Mouse (Mus musculus): ENCODE results near the gene Fgfr2. TPM values are rescaled to one million over a fixed set of nuclear protein-coding genes. Genes with fewer than 3 reads are reported as not detected.

The Fgfr2 gene
- polyA plus RNA-seq, 1 experiment from 2014 or later, result 81.1 TPM

- ATAC-seq (ENCODE audit: low FRiP score), result peak; percentile 69; the same call in 1 of the 2 replicates
- peak overlapping the region; percentile 62; the same call in 1 of the 2 replicates for H3K27ac ChIP-seq
- no peak overlapping the region for H3K4me3 ChIP-seq
- no peaks in the 10 kb centered on the region for H3K36me3 ChIP-seq
- H3K9ac ChIP-seq, result no peak overlapping the region
- peaks cover 33% of the 10 kb centered on the region for H3K4me1 ChIP-seq
- WGBS, result 57% methylated on average over 24 of the region's 24 CpGs
- H3K4me2 ChIP-seq (replicated peaks), result no peak overlapping the region
- no peaks in the 10 kb centered on the region for H3K9me3 ChIP-seq (replicated peaks)
- H3K27me3 ChIP-seq, result peaks cover 31% of the 10 kb centered on the region
Observed at GRCm38 (mm10) chr7:131778271-131778985, 1344.7 kb downstream of the Fgfr2 start.

- peaks cover 33% of the 10 kb centered on the region for H3K27me3 ChIP-seq
Observed at GRCm38 (mm10) chr7:131777461-131778270, 1345.5 kb downstream of the Fgfr2 start.

GRCm38 (mm10) chr7:131776191-131776752, 1346.9 kb downstream of the Fgfr2 start:
- Histone ChIP-seq H3K27ac (no peak overlapping the region), H3K4me3 (no peak overlapping the region), H3K4me2 (replicated peaks) (no peak overlapping the region), H3K4me1 (peaks cover 33% of the 10 kb centered on the region), H3K36me3 (no peaks in the 10 kb centered on the region), H3K9me3 (replicated peaks) (no peaks in the 10 kb centered on the region), H3K27me3 (peaks cover 38% of the 10 kb centered on the region), H3K9ac (no peak overlapping the region)
- 46% methylated on average over 16 of the region's 16 CpGs for WGBS
- no peak for ATAC-seq (ENCODE audit: low FRiP score)

More at GRCm38 (mm10) chr7:131777461-131778270, 1345.5 kb downstream of the Fgfr2 start:
- no peaks in the 10 kb centered on the region for H3K9me3 ChIP-seq (replicated peaks)
- WGBS, result 31% methylated on average over 10 of the region's 10 CpGs
- H3K4me1 ChIP-seq, result peaks cover 33% of the 10 kb centered on the region
- H3K36me3 ChIP-seq, result no peaks in the 10 kb centered on the region
- peak overlapping the region; percentile 62 for H3K27ac ChIP-seq
- H3K4me2 ChIP-seq (replicated peaks), result no peak overlapping the region
- no peak overlapping the region for H3K4me3 ChIP-seq
- ATAC-seq (ENCODE audit: low FRiP score), result peak; percentile 77
- H3K9ac ChIP-seq, result no peak overlapping the region

DNA sequence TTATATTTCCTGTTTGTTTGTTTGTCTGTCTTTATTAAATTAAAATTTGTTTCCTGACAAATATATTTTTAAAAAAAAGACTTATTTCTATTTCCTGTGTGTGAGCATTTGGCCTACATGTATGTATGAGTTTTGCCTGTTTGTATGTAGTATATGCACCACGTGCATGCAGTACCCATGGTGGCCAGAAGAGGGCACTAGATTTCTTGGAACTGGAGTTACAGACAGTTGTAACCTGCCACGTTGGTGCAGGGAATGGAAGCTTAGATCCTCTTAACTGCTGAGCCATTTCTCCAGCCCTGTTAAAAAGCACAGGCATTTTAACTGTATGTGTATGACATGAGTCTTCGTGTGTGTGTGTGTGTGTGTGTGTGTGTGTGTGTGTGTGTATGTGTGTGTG, 1365.2 kb downstream of the Fgfr2 start:
- H3K4me3 ChIP-seq, result no peak overlapping the region
- H3K9me3 ChIP-seq (replicated peaks), result peaks cover 10% of the 10 kb centered on the region
- H3K36me3 ChIP-seq, result no peaks in the 10 kb centered on the region
- H3K27ac ChIP-seq, result no peak overlapping the region
- no peak overlapping the region for H3K4me2 ChIP-seq (replicated peaks)
- H3K4me1 ChIP-seq, result no peaks in the 10 kb centered on the region
- no peaks in the 10 kb centered on the region for H3K27me3 ChIP-seq
- no peak for ATAC-seq (ENCODE audit: low FRiP score)
- H3K9ac ChIP-seq, result no peak overlapping the region
- WGBS, result 90% methylated on average over 3 of the region's 3 CpGs

DNA sequence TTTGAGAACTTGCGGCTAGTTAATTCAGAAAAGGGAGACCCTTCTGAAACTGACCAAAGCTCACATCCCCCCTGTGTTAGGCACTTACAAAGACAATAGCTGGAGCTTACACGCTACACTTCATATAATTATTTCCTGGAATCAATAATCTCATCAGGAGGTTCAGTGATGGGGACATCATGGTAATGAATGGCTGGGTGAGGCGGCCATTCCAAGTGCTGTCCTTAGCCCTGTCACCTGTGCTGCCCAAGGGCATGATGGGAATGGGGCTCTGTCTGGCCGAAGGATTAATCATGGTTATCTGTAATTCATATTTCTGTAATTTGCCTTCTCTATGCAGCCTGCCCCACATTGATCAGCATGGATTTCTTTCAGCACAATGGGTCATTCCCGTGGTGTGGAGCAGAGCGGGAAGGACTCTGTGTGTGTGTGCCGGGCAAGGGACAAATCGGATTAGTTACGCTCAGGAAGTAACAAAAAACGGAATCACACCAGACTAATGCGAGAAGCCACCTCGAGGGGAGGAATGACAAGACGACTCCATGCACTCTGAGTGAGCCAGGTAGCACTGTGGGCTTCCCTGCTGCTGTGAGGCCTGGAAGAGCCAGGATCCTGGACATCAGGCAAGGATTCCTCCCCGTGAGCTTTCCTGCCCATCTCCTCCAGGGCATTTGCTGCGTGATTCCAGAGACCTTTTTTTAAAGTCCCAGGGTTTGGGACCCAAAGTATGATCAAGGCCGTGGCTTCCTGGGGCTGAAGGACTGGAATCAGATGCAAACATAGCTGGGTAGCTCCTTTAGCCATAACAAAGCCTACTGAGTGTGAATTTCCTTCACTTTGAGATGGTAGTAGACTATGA, 1375.8 kb downstream of the Fgfr2 start:
- Histone ChIP-seq H3K9ac (no peak overlapping the region), H3K9me3 (replicated peaks) (no peaks in the 10 kb centered on the region), H3K27me3 (peaks cover 55% of the 10 kb centered on the region), H3K36me3 (no peaks in the 10 kb centered on the region), H3K4me2 (replicated peaks) (peak overlapping the region; percentile 28), H3K4me3 (no peak overlapping the region), H3K27ac (no peak overlapping the region), H3K4me1 (peaks cover 18% of the 10 kb centered on the region)
- WGBS, result 30% methylated on average over 16 of the region's 16 CpGs
- peak; percentile 76 for ATAC-seq (ENCODE audit: low FRiP score)

- Histone ChIP-seq H3K27me3 (peaks cover 60% of the 10 kb centered on the region), H3K27ac (no peak overlapping the region), H3K4me2 (replicated peaks) (peak overlapping the region; percentile 28), H3K36me3 (no peaks in the 10 kb centered on the region), H3K9ac (no peak overlapping the region), H3K4me1 (peaks cover 18% of the 10 kb centered on the region), H3K9me3 (replicated peaks) (no peaks in the 10 kb centered on the region), H3K4me3 (no peak overlapping the region)
- peak; percentile 16; the same call in 1 of the 2 replicates for ATAC-seq (ENCODE audit: low FRiP score)
- WGBS, result 21% methylated on average over 9 of the region's 9 CpGs
Observed at GRCm38 (mm10) chr7:131746752-131747151, 1376.4 kb downstream of the Fgfr2 start.

DNA sequence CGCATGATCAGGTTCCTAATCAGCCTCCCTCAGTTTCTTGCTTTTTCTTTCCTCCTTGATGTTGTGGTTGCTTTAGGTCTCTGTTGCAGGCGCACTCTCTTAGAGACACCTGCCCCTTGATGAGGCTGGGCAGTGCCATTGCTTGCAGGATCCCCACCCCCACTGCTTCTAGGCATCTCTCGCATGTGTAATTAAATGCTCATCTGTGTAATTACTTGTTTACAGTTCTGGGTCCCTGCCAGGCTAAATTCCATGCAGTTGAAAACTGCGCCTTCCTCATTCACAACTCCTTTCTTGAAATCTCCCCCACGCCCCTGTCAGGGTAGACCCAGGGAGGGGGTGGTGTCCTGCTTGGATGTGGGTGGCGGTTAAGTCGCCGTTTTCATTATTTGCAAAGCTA, 1380.0 kb downstream of the Fgfr2 start:
- no peaks in the 10 kb centered on the region for H3K9me3 ChIP-seq (replicated peaks)
- H3K36me3 ChIP-seq, result no peaks in the 10 kb centered on the region
- H3K27ac ChIP-seq, result no peak overlapping the region
- H3K4me1 ChIP-seq, result peaks cover 18% of the 10 kb centered on the region
- peaks cover 36% of the 10 kb centered on the region for H3K27me3 ChIP-seq
- H3K4me2 ChIP-seq (replicated peaks), result no peak overlapping the region
- H3K9ac ChIP-seq, result no peak overlapping the region
- no peak for ATAC-seq (ENCODE audit: low FRiP score)
- 55% methylated on average over 8 of the region's 8 CpGs for WGBS
- no peak overlapping the region for H3K4me3 ChIP-seq

GRCm38 (mm10) chr7:131722783-131723575, 1400.2 kb downstream of the Fgfr2 start:
- ATAC-seq (ENCODE audit: low FRiP score), result 0 out of 2 replicates have a peak, but pooled peaks have one; percentile 16
- Histone ChIP-seq H3K4me2 (replicated peaks) (peak overlapping the region; percentile 21; the same call in 1 of the 2 replicates), H3K4me3 (no peak overlapping the region), H3K36me3 (no peaks in the 10 kb centered on the region), H3K27me3 (peaks cover 6% of the 10 kb centered on the region; the same call in 1 of the 2 replicates), H3K9me3 (replicated peaks) (no peaks in the 10 kb centered on the region), H3K4me1 (peaks cover 16% of the 10 kb centered on the region), H3K9ac (no peak overlapping the region), H3K27ac (no peak overlapping the region; the same call in 1 of the 2 replicates)
- 16% methylated on average over 9 of the region's 9 CpGs for WGBS

- Histone ChIP-seq H3K9ac (no peak overlapping the region), H3K36me3 (no peaks in the 10 kb centered on the region), H3K4me3 (no peak overlapping the region), H3K4me1 (peaks cover 19% of the 10 kb centered on the region), H3K4me2 (replicated peaks) (no peak overlapping the region; the same call in 1 of the 2 replicates), H3K27me3 (peaks cover 6% of the 10 kb centered on the region; the same call in 1 of the 2 replicates), H3K27ac (no peak overlapping the region), H3K9me3 (replicated peaks) (no peaks in the 10 kb centered on the region)
- ATAC-seq (ENCODE audit: low FRiP score), result no peak
- WGBS, result 34% methylated on average over 4 of the region's 4 CpGs
Observed at GRCm38 (mm10) chr7:131722316-131722715, 1400.8 kb downstream of the Fgfr2 start.

- Histone ChIP-seq H3K27ac (no peak overlapping the region), H3K27me3 (peaks cover 12% of the 10 kb centered on the region; the same call in 1 of the 2 replicates), H3K4me2 (replicated peaks) (no peak overlapping the region), H3K36me3 (no peaks in the 10 kb centered on the region), H3K9me3 (replicated peaks) (no peaks in the 10 kb centered on the region), H3K4me1 (peaks cover 20% of the 10 kb centered on the region), H3K4me3 (no peak overlapping the region), H3K9ac (no peak overlapping the region)
- 23% methylated on average over 3 of the region's 3 CpGs for WGBS
- ATAC-seq (ENCODE audit: low FRiP score), result 0 out of 2 replicates have a peak, but pooled peaks have one; percentile 64
Observed at GRCm38 (mm10) chr7:131718280-131718679, 1404.9 kb downstream of the Fgfr2 start.

- H3K9ac ChIP-seq, result no peak overlapping the region
- ATAC-seq (ENCODE audit: low FRiP score), result no peak
- 0 out of 2 replicates have a peak, but pooled peaks cover 6% of the 10 kb centered on the region for H3K27me3 ChIP-seq
- H3K4me2 ChIP-seq (replicated peaks), result no peak overlapping the region
- no peak overlapping the region for H3K27ac ChIP-seq
- peaks cover 7% of the 10 kb centered on the region; the same call in 1 of the 2 replicates for H3K4me1 ChIP-seq
- no peaks in the 10 kb centered on the region for H3K36me3 ChIP-seq
- WGBS, result 84% methylated on average over 9 of the region's 9 CpGs
- no peaks in the 10 kb centered on the region for H3K9me3 ChIP-seq (replicated peaks)
- H3K4me3 ChIP-seq, result no peak overlapping the region
Observed at GRCm38 (mm10) chr7:131713076-131713475, 1410.1 kb downstream of the Fgfr2 start.

Data from hindbrain, embryonic 12.5 days (tissue).